20 mouse cellular contexts compared by ENCODE assay signal in the genomic region with DNA sequence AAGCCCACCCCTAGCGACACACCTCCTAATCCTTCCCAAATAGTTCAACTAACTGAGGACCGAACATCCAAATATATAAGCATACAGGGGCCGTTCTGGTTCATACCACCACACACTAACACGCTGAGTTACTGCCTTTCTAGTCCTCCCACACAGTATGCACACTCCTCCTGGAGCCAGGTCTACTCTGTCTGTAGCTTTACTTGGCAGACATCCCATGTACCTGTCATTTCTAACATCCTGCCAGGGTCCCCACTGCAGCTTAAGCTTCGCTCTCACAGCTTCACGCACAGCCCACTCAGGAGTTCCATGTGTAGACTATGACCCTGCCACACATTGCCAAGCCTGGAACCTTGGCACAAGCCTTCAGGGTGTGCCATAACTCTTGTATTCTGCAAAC.
"Had no signal": no experiment of that assay in that cellular context is flagged by ENCODE, and none has a peak within 500 bp of the region (broad histone marks: within the 10 kb centered on the region; RNA-seq: fewer than 3 reads in every experiment).

No protein-coding gene starts in this region.

- H3K9me3 ChIP-seq: limb, embryonic 12.5 days; limb, embryonic 15.5 days; midbrain, embryonic 12.5 days; midbrain, embryonic 15.5 days; neural tube, embryonic 13.5 days; stomach, embryonic 15.5 days had no signal

- H3K27ac ChIP-seq: limb, embryonic 12.5 days; limb, embryonic 15.5 days; liver, embryonic 14.5 days; macrophage; midbrain, embryonic 12.5 days; midbrain, embryonic 15.5 days; neural tube, embryonic 13.5 days; stomach, embryonic 15.5 days had no signal

- H3K4me1 ChIP-seq: limb, embryonic 12.5 days; limb, embryonic 15.5 days; midbrain, embryonic 15.5 days; neural tube, embryonic 13.5 days had no signal

- DNase-seq: kidney, adult 8-10 months; kidney, postnatal 25 days; left cerebral cortex, postnatal 4 days; liver, postnatal 0 days; lung, embryonic 14.5 days; retina, postnatal 1 day; right cerebral cortex, postnatal 25 days; spleen, adult 18-20 months; thymus, postnatal 25 days had no signal

- ATAC-seq: liver, postnatal 0 days; lung, postnatal 0 days; midbrain, embryonic 15.5 days had no signal

- H3K4me3 ChIP-seq: limb, embryonic 12.5 days; limb, embryonic 15.5 days; midbrain, embryonic 12.5 days; midbrain, embryonic 15.5 days; myocyte; neural tube, embryonic 13.5 days; stomach, embryonic 15.5 days had no signal

- H3K36me3 ChIP-seq: limb, embryonic 12.5 days; limb, embryonic 15.5 days; midbrain, embryonic 12.5 days; midbrain, embryonic 15.5 days; neural tube, embryonic 13.5 days; stomach, embryonic 15.5 days had no signal

- H3K27me3 ChIP-seq: limb, embryonic 12.5 days; limb, embryonic 15.5 days; midbrain, embryonic 12.5 days; midbrain, embryonic 15.5 days; neural tube, embryonic 13.5 days; stomach, embryonic 15.5 days had no signal

- H3K4me2 ChIP-seq: limb, embryonic 12.5 days; limb, embryonic 15.5 days; liver, embryonic 11.5 days; lung, embryonic 14.5 days; midbrain, embryonic 12.5 days; midbrain, embryonic 15.5 days; neural tube, embryonic 13.5 days; stomach, embryonic 15.5 days had no signal

- H3K9ac ChIP-seq: limb, embryonic 12.5 days; limb, embryonic 15.5 days; liver, embryonic 14.5 days; liver, postnatal 0 days; lung, embryonic 14.5 days; midbrain, embryonic 12.5 days; midbrain, embryonic 15.5 days; neural tube, embryonic 13.5 days; stomach, embryonic 15.5 days had no signal
